Mouse (Mus musculus) spleen, postnatal 36 days (tissue): ENCODE measurements at regions not wholly inside any gene's neighbourhood (a gene's known extent, or its start where the extent isn't known, plus 50 kb on each side); places are given as distances from the start of the nearest gene placed in this dataset.
A peak's percentile ranks its signal among the peaks of the same experiment; 100 is the strongest.

Experiments
- DNase-seq, 2 experiments: peaks; one replicate each; pipeline ENCODE4 v3.0.0; 2022; ENCODE audit warnings: low spot score in 2 of 2, mixed read lengths in 1 of 2

GRCm38 (mm10) chr4:98200701-98201100, 182.4 kb downstream of the Tm2d1 start:
- DNase-seq = no peak

- no peak for DNase-seq
Measured at GRCm38 (mm10) chr4:98190318-98190717, 192.8 kb downstream of the Tm2d1 start.

- peak; percentile 12 to 51 for DNase-seq
Measured at GRCm38 (mm10) chr4:98189894-98190293, 193.2 kb downstream of the Tm2d1 start.

- peak in 1 of 2 experiments; percentile 11 for DNase-seq
Measured at GRCm38 (mm10) chr4:98188944-98189343, 194.2 kb downstream of the Tm2d1 start.

GRCm38 (mm10) chr4:98187038-98187437, 196.1 kb downstream of the Tm2d1 start:
- DNase-seq = peak; percentile 10 to 21

GRCm38 (mm10) chr4:98182053-98182355, 201.1 kb downstream of the Tm2d1 start:
- DNase-seq = no peak

GRCm38 (mm10) chr4:98181185-98182052, 201.7 kb downstream of the Tm2d1 start:
- DNase-seq = no peak

- DNase-seq = no peak
Measured at GRCm38 (mm10) chr4:98180336-98180735, 202.8 kb downstream of the Tm2d1 start.
